Mouse (Mus musculus) E14TG2a.4 (cell line): ENCODE measurements at regions not wholly inside any gene's neighbourhood (a gene's known extent, or its start where the extent isn't known, plus 50 kb on each side); places are given as distances from the start of the nearest gene placed in this dataset.

Experiments used
- H3K27me3 ChIP-seq: 2 replicates; pipeline ENCODE4 v1.6.1; 2014; ENCODE audit warnings: low read length, control low read depth; ENCODE audit not compliant: insufficient read depth
- H3K36me3 ChIP-seq: 2 replicates; pipeline ENCODE4 v1.6.1; 2014; ENCODE audit warnings: low read length, control low read depth; ENCODE audit not compliant: insufficient read depth
- H3K4me1 ChIP-seq: replicated peaks from 2 replicates; pipeline ENCODE4 v1.6.1; 2014; ENCODE audit warnings: low read depth, low read length, control low read depth
- H3K4me3 ChIP-seq: replicated peaks from 2 replicates; pipeline ENCODE4 v1.5.1; 2014; ENCODE audit warnings: mild to moderate bottlenecking, low read length
- H3K9me3 ChIP-seq: 2 replicates; pipeline ENCODE4 v1.6.1; 2014; ENCODE audit warnings: low read length, control low read depth
- CTCF ChIP-seq: conservative IDR thresholded peaks from 2 replicates; pipeline ENCODE4 v1.5.1; 2014; ENCODE audit warnings: low read length
- NANOG ChIP-seq: IDR thresholded peaks from 2 replicates; pipeline ENCODE4 v1.6.1; 2014; ENCODE audit warnings: borderline replicate concordance, low read length, mixed read lengths
- POU5F1 ChIP-seq: IDR thresholded peaks from 2 replicates; pipeline ENCODE4 v1.6.1; 2014; ENCODE audit warnings: low read length, borderline replicate concordance

- H3K4me3 ChIP-seq = no peak overlapping the region
- TF ChIP-seq CTCF = no peak
- no peak for TF ChIP-seq NANOG
- no peak for TF ChIP-seq POU5F1
- H3K4me1 ChIP-seq = no peaks in the 10 kb centered on the region
- no peaks in the 10 kb centered on the region for H3K36me3 ChIP-seq
- H3K9me3 ChIP-seq = no peaks in the 10 kb centered on the region
- no peaks in the 10 kb centered on the region for H3K27me3 ChIP-seq
Observed at GRCm38 (mm10) chr2:159290081-159290480, 495.5 kb downstream of the Dhx35 start.

- H3K4me1 ChIP-seq = no peaks in the 10 kb centered on the region
- no peak for TF ChIP-seq POU5F1
- no peak for TF ChIP-seq NANOG
- TF ChIP-seq CTCF = no peak
- H3K9me3 ChIP-seq = no peaks in the 10 kb centered on the region
- H3K4me3 ChIP-seq = no peak overlapping the region
- no peaks in the 10 kb centered on the region for H3K27me3 ChIP-seq
- no peaks in the 10 kb centered on the region for H3K36me3 ChIP-seq
Observed at GRCm38 (mm10) chr2:159307001-159307400, 512.4 kb downstream of the Dhx35 start.

- TF ChIP-seq NANOG = no peak
- no peak for TF ChIP-seq POU5F1
- no peak for TF ChIP-seq CTCF
- no peaks in the 10 kb centered on the region for H3K36me3 ChIP-seq
- H3K9me3 ChIP-seq = no peaks in the 10 kb centered on the region
- no peaks in the 10 kb centered on the region for H3K27me3 ChIP-seq
- H3K4me3 ChIP-seq = no peak overlapping the region
- no peaks in the 10 kb centered on the region for H3K4me1 ChIP-seq
Observed at GRCm38 (mm10) chr2:159334711-159335110, 540.1 kb downstream of the Dhx35 start.

- TF ChIP-seq NANOG = no peak
- TF ChIP-seq POU5F1 = no peak
- TF ChIP-seq CTCF = no peak
- Histone ChIP-seq H3K27me3 (no peaks in the 10 kb centered on the region), H3K4me3 (no peak overlapping the region), H3K9me3 (no peaks in the 10 kb centered on the region), H3K36me3 (no peaks in the 10 kb centered on the region), H3K4me1 (no peaks in the 10 kb centered on the region)
Observed at GRCm38 (mm10) chr2:159336646-159337045, 542.0 kb downstream of the Dhx35 start.

- no peak overlapping the region for H3K4me3 ChIP-seq
- no peaks in the 10 kb centered on the region for H3K27me3 ChIP-seq
- no peaks in the 10 kb centered on the region for H3K4me1 ChIP-seq
- H3K9me3 ChIP-seq = no peaks in the 10 kb centered on the region
- H3K36me3 ChIP-seq = no peaks in the 10 kb centered on the region
- TF ChIP-seq CTCF (no peak), NANOG (no peak), POU5F1 (no peak)
Observed at GRCm38 (mm10) chr2:159343624-159344560, 549.3 kb downstream of the Dhx35 start.

GRCm38 (mm10) chr2:159354247-159354646 is 559.6 kb downstream of the Dhx35 start:
- H3K36me3 ChIP-seq = no peaks in the 10 kb centered on the region

GRCm38 (mm10) chr2:159356503-159356902 is 561.9 kb downstream of the Dhx35 start:
- TF ChIP-seq POU5F1 = no peak
- Histone ChIP-seq H3K36me3 (no peaks in the 10 kb centered on the region), H3K9me3 (no peaks in the 10 kb centered on the region), H3K4me1 (no peaks in the 10 kb centered on the region), H3K4me3 (no peak overlapping the region), H3K27me3 (no peaks in the 10 kb centered on the region)

More at GRCm38 (mm10) chr2:159354247-159354646, 559.6 kb downstream of the Dhx35 start:
- H3K4me1 ChIP-seq = no peaks in the 10 kb centered on the region
- H3K9me3 ChIP-seq = no peaks in the 10 kb centered on the region
- no peak for TF ChIP-seq NANOG
- TF ChIP-seq CTCF = no peak
- no peak for TF ChIP-seq POU5F1
- no peak overlapping the region for H3K4me3 ChIP-seq
- H3K27me3 ChIP-seq = no peaks in the 10 kb centered on the region

- Histone ChIP-seq H3K9me3 (no peaks in the 10 kb centered on the region), H3K36me3 (no peaks in the 10 kb centered on the region)
- no peak for TF ChIP-seq NANOG
- no peak for TF ChIP-seq CTCF
- no peak for TF ChIP-seq POU5F1
Observed at GRCm38 (mm10) chr2:159361371-159361770, 566.8 kb downstream of the Dhx35 start.

GRCm38 (mm10) chr2:159392865-159393264 is 598.3 kb downstream of the Dhx35 start:
- no peak for TF ChIP-seq POU5F1
- no peaks in the 10 kb centered on the region for H3K4me1 ChIP-seq
- H3K27me3 ChIP-seq = no peaks in the 10 kb centered on the region
- peaks cover 10% of the 10 kb centered on the region for H3K9me3 ChIP-seq
- no peaks in the 10 kb centered on the region for H3K36me3 ChIP-seq
- H3K4me3 ChIP-seq = no peak overlapping the region

More at GRCm38 (mm10) chr2:159361371-159361770, 566.8 kb downstream of the Dhx35 start:
- no peaks in the 10 kb centered on the region for H3K27me3 ChIP-seq
- H3K4me1 ChIP-seq = no peaks in the 10 kb centered on the region
- no peak overlapping the region for H3K4me3 ChIP-seq
